Mouse (Mus musculus) left cerebral cortex, adult 9 months (tissue): ENCODE measurements around the gene Fam181a.

Experiments
- DNase-seq, 2 experiments: peaks; one replicate each; pipeline ENCODE4 v3.0.0; 2022; ENCODE audit warnings: low spot score in 2 of 2

Fam181a gene

DNA sequence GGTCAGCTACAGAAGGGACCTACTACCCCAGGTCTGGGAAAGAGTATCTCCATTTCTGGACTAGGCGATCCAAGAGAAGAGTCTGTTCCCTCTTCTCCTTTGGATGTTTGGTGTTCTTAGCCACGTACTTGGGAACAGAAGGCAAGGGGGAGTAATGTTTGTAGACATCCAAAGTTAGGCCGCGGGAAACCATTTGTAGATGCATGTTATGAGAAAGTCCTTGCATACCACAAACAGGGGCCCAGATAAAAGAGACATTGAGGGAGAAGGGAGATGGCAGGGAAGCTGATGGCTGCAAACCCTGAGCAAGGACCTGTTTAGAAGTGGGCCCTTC lies 45.6 kb downstream of the Fam181a start:
- DNase-seq = no peak

DNA sequence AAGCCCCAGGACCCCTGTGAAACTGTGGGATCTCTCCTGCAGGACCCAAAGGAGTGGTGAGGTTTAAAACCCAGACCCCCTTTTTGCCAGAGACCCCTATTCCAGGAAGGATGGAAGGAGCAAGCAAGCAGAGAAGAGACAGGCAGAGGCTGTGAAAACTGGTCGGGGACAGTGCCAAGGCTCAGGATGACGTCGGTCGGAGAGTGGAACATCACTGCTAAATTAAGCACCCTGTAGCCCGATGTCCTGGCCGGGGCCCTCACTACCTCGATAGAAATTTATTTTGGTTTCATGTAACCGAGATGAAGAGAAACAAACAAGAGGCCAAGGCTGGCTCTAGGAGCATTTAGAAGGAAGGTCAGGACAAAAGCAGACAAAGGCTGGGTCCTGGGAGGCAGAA lies 47.4 kb downstream of the Fam181a start:
- DNase-seq = no peak

DNA sequence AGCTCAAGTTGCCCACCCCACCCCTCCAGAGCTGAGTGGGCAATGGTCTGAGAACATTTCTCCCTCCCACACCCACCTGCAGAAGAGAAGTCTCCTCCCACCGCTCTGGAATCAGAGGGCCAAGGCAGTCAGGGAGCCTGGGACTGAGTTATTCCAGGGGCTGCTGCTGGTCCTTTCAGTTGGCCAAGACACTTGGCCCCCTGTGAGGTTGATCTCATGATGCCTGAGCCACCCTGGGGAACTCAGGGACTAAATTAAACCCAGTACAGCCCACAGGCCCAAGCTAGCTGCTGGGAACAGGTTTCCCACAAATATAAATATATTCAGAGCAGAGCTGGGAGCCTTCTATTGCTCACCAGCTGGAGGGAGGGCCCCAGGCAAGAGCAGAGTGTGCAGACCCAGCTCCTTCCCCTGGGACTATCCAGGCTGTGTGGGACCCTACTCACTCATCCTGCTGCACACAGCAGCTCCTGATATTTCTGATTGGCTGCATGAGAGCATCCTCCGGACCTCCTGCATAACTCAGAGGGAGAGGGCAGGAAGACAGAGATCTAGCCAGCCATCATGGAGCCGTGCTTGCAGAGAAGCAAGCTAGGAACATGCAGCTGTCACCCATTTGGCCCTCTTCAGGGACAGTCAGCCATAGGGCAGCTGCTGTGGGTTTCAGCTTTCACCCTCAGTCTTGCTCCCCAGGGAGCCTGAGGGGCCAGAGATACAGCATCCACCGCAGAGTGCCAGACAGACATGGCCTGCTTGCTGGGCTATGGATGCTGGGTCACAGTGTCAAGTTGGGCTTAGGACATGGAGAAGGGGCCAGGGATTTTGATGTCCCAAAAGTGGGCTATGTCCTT lies 48.4 kb downstream of the Fam181a start:
- DNase-seq = no peak

DNA sequence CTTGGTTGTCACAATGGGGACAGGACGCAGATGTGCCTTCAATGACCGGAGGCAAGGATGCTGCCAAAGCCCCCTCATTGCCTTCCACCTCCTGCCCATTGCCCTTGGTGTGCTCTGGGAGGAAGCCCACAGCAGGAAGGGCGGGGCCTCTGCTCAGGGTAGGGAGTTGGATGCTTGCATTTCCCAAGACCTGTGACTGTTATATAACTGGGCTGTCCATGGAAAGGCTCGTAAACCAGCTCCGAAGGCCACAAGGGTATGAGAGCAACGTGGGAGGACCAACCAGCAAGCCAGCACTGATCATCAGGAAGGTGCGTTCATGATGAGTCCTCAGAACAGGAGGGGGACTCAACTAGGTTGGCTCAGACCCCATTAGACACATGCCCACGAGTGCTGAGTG lies 50.0 kb downstream of the Fam181a start:
- DNase-seq = no peak

DNA sequence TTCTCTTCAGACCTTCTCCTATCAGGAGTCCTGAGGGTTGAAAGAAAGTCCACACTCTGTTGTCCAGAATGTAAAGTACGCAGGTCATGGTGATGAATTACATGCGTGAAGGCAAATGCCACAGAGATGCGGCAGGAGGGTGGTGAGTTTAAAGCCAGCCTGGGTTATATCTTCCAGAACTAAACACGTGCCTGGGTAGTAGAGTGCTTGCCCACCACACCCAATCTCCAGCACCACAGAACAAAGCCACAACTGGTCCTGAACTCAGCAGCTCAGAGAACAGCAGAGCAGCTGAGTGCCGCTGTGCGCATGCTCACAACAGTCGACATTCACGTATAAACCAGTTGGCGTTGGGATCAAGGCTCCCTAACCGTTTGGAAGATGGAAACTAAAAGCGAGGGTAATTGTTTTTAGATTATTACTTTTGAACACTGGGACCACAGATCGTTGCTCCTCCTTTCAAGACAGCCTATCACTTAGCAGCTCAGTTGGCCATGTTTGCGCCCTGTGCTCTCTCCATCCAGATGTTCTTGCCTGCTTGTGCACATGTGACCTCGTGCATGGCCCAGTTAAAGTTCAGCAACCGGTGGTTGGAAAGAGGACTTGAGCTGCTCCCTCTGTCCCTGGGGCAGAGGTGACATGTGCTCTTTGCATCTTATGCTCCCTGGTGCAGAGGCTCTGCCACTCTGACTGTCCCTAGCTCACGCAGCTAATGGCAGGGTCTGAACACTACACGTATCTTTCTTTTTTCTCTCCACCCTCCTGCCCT lies 50.9 kb downstream of the Fam181a start:
- no peak for DNase-seq

DNA sequence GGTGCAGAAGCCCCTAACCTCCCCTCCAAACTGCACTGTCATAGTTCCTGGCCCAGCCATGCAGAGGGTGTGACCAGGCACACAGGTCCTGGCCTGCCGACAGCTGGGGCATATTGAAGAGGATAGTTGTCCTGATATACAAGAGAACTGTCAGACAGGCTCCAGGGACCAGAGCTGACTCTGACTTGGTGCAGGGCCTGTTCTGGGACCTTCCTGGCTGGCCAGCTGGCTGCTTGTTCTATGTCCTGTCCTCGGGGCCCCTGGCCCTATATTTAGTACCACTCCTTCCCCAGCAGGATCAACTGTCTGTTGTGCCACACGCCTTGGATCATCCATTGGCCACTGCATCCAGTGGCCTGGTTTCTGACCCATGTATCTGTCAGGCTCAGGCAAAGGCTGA lies 51.6 kb downstream of the Fam181a start:
- DNase-seq = no peak
